Mouse (Mus musculus): ENCODE measurements around the gene Zfp759. TPM values are rescaled to one million over a fixed set of nuclear protein-coding genes. Genes with fewer than 3 reads are reported as not detected.
"Not testable (repeated sequence)": the region's sequence is repeated elsewhere in the genome, so short reads cannot be mapped to it uniquely, and the experiment has no call there.

Zfp759 gene
- total RNA-seq (2014; fragmentation: Nextera tagmentation) (3.4 and 4.0 TPM in 2 replicates), total RNA-seq (2017) (8.4 and 13.4 TPM in 2 replicates)

GRCm38 (mm10) chr13:67121360-67121759 is at the start of gene Zfp759:
TSS of gene Zfp759 (plus strand) at chr13:67121660.
- ATAC-seq (replicated peaks; ENCODE audit: poor library complexity, severe bottlenecking), result not testable (repeated sequence)

GRCm38 (mm10) chr13:67072786-67073185 is 48.7 kb upstream of the Zfp759 start:
- no peak for ATAC-seq (replicated peaks; ENCODE audit: poor library complexity, severe bottlenecking)

- no peak for ATAC-seq (replicated peaks; ENCODE audit: poor library complexity, severe bottlenecking)
Observed at GRCm38 (mm10) chr13:67077244-67077643, 44.2 kb upstream of the Zfp759 start.

GRCm38 (mm10) chr13:67081142-67081713 is 40.2 kb upstream of the Zfp759 start:
- ATAC-seq (replicated peaks; ENCODE audit: poor library complexity, severe bottlenecking), result peak; percentile 90

- ATAC-seq (replicated peaks; ENCODE audit: poor library complexity, severe bottlenecking), result peak; percentile 43
Observed at GRCm38 (mm10) chr13:67081946-67082345, 39.5 kb upstream of the Zfp759 start.

- no peak for ATAC-seq (replicated peaks; ENCODE audit: poor library complexity, severe bottlenecking)
Observed at GRCm38 (mm10) chr13:67090154-67090553, 31.3 kb upstream of the Zfp759 start.

GRCm38 (mm10) chr13:67097876-67098275 is 23.6 kb upstream of the Zfp759 start, which contains the start of gene Zfp708:
TSS of gene Zfp708 (minus strand) at chr13:67097976.
- ATAC-seq (replicated peaks; ENCODE audit: poor library complexity, severe bottlenecking), result no peak

- no peak for ATAC-seq (replicated peaks; ENCODE audit: poor library complexity, severe bottlenecking)
Observed at GRCm38 (mm10) chr13:67107681-67108080, 13.8 kb upstream of the Zfp759 start.

GRCm38 (mm10) chr13:67108194-67108820 is 13.2 kb upstream of the Zfp759 start, which contains the start of gene Gm28557:
TSS of gene Gm28557 (minus strand) at chr13:67108604.
- ATAC-seq (replicated peaks; ENCODE audit: poor library complexity, severe bottlenecking), result peak; percentile 95

GRCm38 (mm10) chr13:67108821-67109206 is 12.6 kb upstream of the Zfp759 start:
- peak; percentile 71 for ATAC-seq (replicated peaks; ENCODE audit: poor library complexity, severe bottlenecking)

- no peak for ATAC-seq (replicated peaks; ENCODE audit: poor library complexity, severe bottlenecking)
Observed at GRCm38 (mm10) chr13:67112096-67112495, 9.4 kb upstream of the Zfp759 start.

- ATAC-seq (replicated peaks; ENCODE audit: poor library complexity, severe bottlenecking), result no peak
Observed at GRCm38 (mm10) chr13:67113287-67113686, 8.2 kb upstream of the Zfp759 start.

GRCm38 (mm10) chr13:67116163-67116562 is 5.3 kb upstream of the Zfp759 start, which contains the start of gene Rslcan18:
TSS of gene Rslcan18 (minus strand) at chr13:67116263.
- ATAC-seq (replicated peaks; ENCODE audit: poor library complexity, severe bottlenecking), result not testable (repeated sequence)

- ATAC-seq (replicated peaks; ENCODE audit: poor library complexity, severe bottlenecking), result no peak
Observed at GRCm38 (mm10) chr13:67124460-67124859, 3.0 kb downstream of the Zfp759 start.

GRCm38 (mm10) chr13:67127507-67127906 is 6.0 kb downstream of the Zfp759 start:
- not testable (repeated sequence) for ATAC-seq (replicated peaks; ENCODE audit: poor library complexity, severe bottlenecking)

GRCm38 (mm10) chr13:67128038-67128721 is 6.7 kb downstream of the Zfp759 start:
- peak; percentile 97 for ATAC-seq (replicated peaks; ENCODE audit: poor library complexity, severe bottlenecking)

GRCm38 (mm10) chr13:67166122-67166521 is 44.7 kb downstream of the Zfp759 start:
- ATAC-seq (replicated peaks; ENCODE audit: poor library complexity, severe bottlenecking), result peak; percentile 58

- peak; percentile 96 for ATAC-seq (replicated peaks; ENCODE audit: poor library complexity, severe bottlenecking)
Observed at GRCm38 (mm10) chr13:67172991-67173722, 51.7 kb downstream of the Zfp759 start, which contains the start of gene Rsl1. TSS of gene Rsl1 (plus strand) at chr13:67173182.

- ATAC-seq (replicated peaks; ENCODE audit: poor library complexity, severe bottlenecking), result no peak
Observed at GRCm38 (mm10) chr13:67173723-67174055, 52.2 kb downstream of the Zfp759 start.
